Mouse (Mus musculus) testis, adult 2 months (tissue): ENCODE data around the gene Lamb3. TPM values are rescaled to one million over a fixed set of nuclear protein-coding genes. Genes with fewer than 3 reads are reported as not detected.
"Not testable (repeated sequence)": the region's sequence is repeated elsewhere in the genome, so short reads cannot be mapped to it uniquely, and the experiment has no call there.

ENCODE experiments used
- H3K27ac ChIP-seq: fragments of 200-500 bp; 2 replicates; pipeline ENCODE4 v1.5.1; 2012; ENCODE audit warnings: low read depth, low read length; ENCODE audit not compliant: control insufficient read depth, insufficient read depth
- H3K27me3 ChIP-seq: fragments of 200-500 bp; 2 replicates; pipeline ENCODE4 v1.6.1; 2012; ENCODE audit warnings: mild to moderate bottlenecking, low read length, moderate library complexity; ENCODE audit not compliant: control insufficient read depth, insufficient read depth
- H3K36me3 ChIP-seq: fragments of 200-500 bp; 2 replicates; pipeline ENCODE4 v1.6.1; 2012; ENCODE audit warnings: mild to moderate bottlenecking, low read length; ENCODE audit not compliant: control insufficient read depth, insufficient read depth
- H3K4me1 ChIP-seq: fragments of 200-500 bp; 2 replicates; pipeline ENCODE4 v1.6.1; 2012; ENCODE audit warnings: low read length; ENCODE audit not compliant: control insufficient read depth, insufficient read depth
- H3K4me3 ChIP-seq: fragments of 200-500 bp; 2 replicates; pipeline ENCODE4 v1.5.1; 2012; ENCODE audit warnings: low read depth, mild to moderate bottlenecking, low read length, moderate library complexity, mixed read lengths; ENCODE audit not compliant: control insufficient read depth
- CTCF ChIP-seq: fragments of 200-500 bp; IDR thresholded peaks from 2 replicates; pipeline ENCODE4 v1.5.1; 2012; ENCODE audit warnings: low read depth, mild to moderate bottlenecking, inconsistent platforms, low read length, moderate library complexity; ENCODE audit not compliant: control insufficient read depth, insufficient read depth, insufficient replicate concordance
- POLR2A ChIP-seq: fragments of 200-500 bp; IDR thresholded peaks from 2 replicates; pipeline ENCODE4 v1.6.1; 2012; ENCODE audit warnings: low read depth, mild to moderate bottlenecking, inconsistent platforms, low read length, moderate library complexity; ENCODE audit not compliant: control insufficient read depth
- polyA plus RNA-seq: library from polyadenylated mRNA; depleted of rRNA; stranded (reverse); fragments of >200 nt; gene quantifications from 2 replicates; pipeline ENCODE4 v1.2.3, GENCODE M21; 2012

The Lamb3 gene
- polyA plus RNA-seq, 1 experiment: 4.2 TPM

GRCm38 (mm10) chr1:193272916-193273601, 65.6 kb downstream of the Lamb3 start, which contains the start of gene G0s2:
TSS of gene G0s2 (minus strand) at chr1:193273217.
- H3K27ac ChIP-seq: peak within 1 kb of the TSS; percentile 87
- peaks cover 9% of the 10 kb centered on the region for H3K4me1 ChIP-seq
- no peaks in the 10 kb centered on the region for H3K27me3 ChIP-seq
- peak within 1 kb of the TSS; percentile 76 for H3K4me3 ChIP-seq
- TF ChIP-seq POLR2A: peak; percentile 69
- TF ChIP-seq CTCF: peak; percentile 33; the same call in 1 of the 2 replicates
- H3K36me3 ChIP-seq: no peaks in the 10 kb centered on the region

GRCm38 (mm10) chr1:193274407-193275071, 67.0 kb downstream of the Lamb3 start:
- Histone ChIP-seq H3K4me3 (no peak overlapping the region), H3K27ac (no peak overlapping the region), H3K4me1 (peaks cover 9% of the 10 kb centered on the region), H3K27me3 (no peaks in the 10 kb centered on the region), H3K36me3 (no peaks in the 10 kb centered on the region)
- TF ChIP-seq POLR2A: no peak
- no peak for TF ChIP-seq CTCF

GRCm38 (mm10) chr1:193278414-193279045, 71.0 kb downstream of the Lamb3 start:
- Histone ChIP-seq H3K36me3 (no peaks in the 10 kb centered on the region), H3K27me3 (no peaks in the 10 kb centered on the region), H3K4me1 (no peaks in the 10 kb centered on the region), H3K4me3 (no peak overlapping the region), H3K27ac (no peak overlapping the region)
- TF ChIP-seq CTCF (no peak), POLR2A (no peak)

GRCm38 (mm10) chr1:193279492-193279891, 72.0 kb downstream of the Lamb3 start:
- Histone ChIP-seq H3K4me1 (no peaks in the 10 kb centered on the region), H3K27ac (no peak overlapping the region), H3K4me3 (no peak overlapping the region), H3K36me3 (no peaks in the 10 kb centered on the region), H3K27me3 (no peaks in the 10 kb centered on the region)
- TF ChIP-seq CTCF (no peak), POLR2A (no peak)

- H3K36me3 ChIP-seq: no peaks in the 10 kb centered on the region
- TF ChIP-seq POLR2A (no peak), CTCF (no peak)
- H3K4me1 ChIP-seq: no peaks in the 10 kb centered on the region
- H3K27ac ChIP-seq: no peak overlapping the region
- H3K4me3 ChIP-seq: no peak overlapping the region
- no peaks in the 10 kb centered on the region for H3K27me3 ChIP-seq
Measured at GRCm38 (mm10) chr1:193281344-193281743, 73.8 kb downstream of the Lamb3 start.

- H3K27ac ChIP-seq: no peak overlapping the region
- TF ChIP-seq CTCF (no peak), POLR2A (no peak)
- H3K4me1 ChIP-seq: no peaks in the 10 kb centered on the region
- no peak overlapping the region for H3K4me3 ChIP-seq
- H3K36me3 ChIP-seq: no peaks in the 10 kb centered on the region
- H3K27me3 ChIP-seq: no peaks in the 10 kb centered on the region
Measured at GRCm38 (mm10) chr1:193284228-193284779, 76.8 kb downstream of the Lamb3 start.

GRCm38 (mm10) chr1:193285766-193286325, 78.3 kb downstream of the Lamb3 start:
- not testable (repeated sequence) for H3K4me3 ChIP-seq, H3K27ac ChIP-seq, H3K4me1 ChIP-seq

More at GRCm38 (mm10) chr1:193285766-193286325, 78.3 kb downstream of the Lamb3 start:
- H3K27me3 ChIP-seq, H3K36me3 ChIP-seq: not testable (repeated sequence)
